Mouse (Mus musculus) c-Kit-positive CD71-positive TER-119-positive erythroid progenitor cells, embryonic 14.5 days (primary cell): ENCODE results near the gene Tmem131.
"Not testable (repeated sequence)": the region's sequence is repeated elsewhere in the genome, so short reads cannot be mapped to it uniquely, and the experiment has no call there.

ENCODE experiments used
- DNase-seq: peaks from one replicate; pipeline ENCODE4 v3.0.0-alpha.2; 2013; ENCODE audit warnings: low spot score

Tmem131 gene

GRCm38 (mm10) chr1:36919728-36920127 is 23.7 kb downstream of the Tmem131 start:
- DNase-seq, result peak; percentile 92

- no peak for DNase-seq
These were observed 26.0 kb downstream of the Tmem131 start for GRCm38 (mm10) chr1:36917423-36917822.

- DNase-seq, result no peak
These were observed 28.3 kb downstream of the Tmem131 start for GRCm38 (mm10) chr1:36915200-36915580.

- no peak for DNase-seq
These were observed 28.8 kb downstream of the Tmem131 start for GRCm38 (mm10) chr1:36914455-36915199.

GRCm38 (mm10) chr1:36913806-36914205 is 29.7 kb downstream of the Tmem131 start:
- DNase-seq, result no peak

GRCm38 (mm10) chr1:36912239-36912638 is 31.2 kb downstream of the Tmem131 start:
- DNase-seq, result no peak

GRCm38 (mm10) chr1:36911603-36912002 is 31.9 kb downstream of the Tmem131 start:
- no peak for DNase-seq

- DNase-seq, result no peak
These were observed 33.1 kb downstream of the Tmem131 start for GRCm38 (mm10) chr1:36910397-36910796.

- not testable (repeated sequence) for DNase-seq
These were observed 33.5 kb downstream of the Tmem131 start for GRCm38 (mm10) chr1:36909965-36910364.

- no peak for DNase-seq
These were observed 38.2 kb downstream of the Tmem131 start for GRCm38 (mm10) chr1:36905216-36905615.

GRCm38 (mm10) chr1:36904489-36904888 is 39.0 kb downstream of the Tmem131 start:
- DNase-seq, result no peak

- DNase-seq, result no peak
These were observed 39.4 kb downstream of the Tmem131 start for GRCm38 (mm10) chr1:36904084-36904451.

GRCm38 (mm10) chr1:36903376-36904083 is 39.9 kb downstream of the Tmem131 start:
- no peak for DNase-seq

GRCm38 (mm10) chr1:36902533-36903315 is 40.7 kb downstream of the Tmem131 start:
- DNase-seq, result no peak

- DNase-seq, result no peak
These were observed 43.8 kb downstream of the Tmem131 start for GRCm38 (mm10) chr1:36899622-36900021.

- no peak for DNase-seq
These were observed 47.0 kb downstream of the Tmem131 start for GRCm38 (mm10) chr1:36896423-36896822.

GRCm38 (mm10) chr1:36895452-36895851 is 48.0 kb downstream of the Tmem131 start:
- no peak for DNase-seq

GRCm38 (mm10) chr1:36894136-36894535 is 49.3 kb downstream of the Tmem131 start:
- no peak for DNase-seq

- not testable (repeated sequence) for DNase-seq
These were observed 49.7 kb downstream of the Tmem131 start for GRCm38 (mm10) chr1:36893720-36894119.

- DNase-seq, result no peak
These were observed 50.3 kb downstream of the Tmem131 start for GRCm38 (mm10) chr1:36893146-36893545.

- DNase-seq, result peak; percentile 53
These were observed 51.0 kb downstream of the Tmem131 start for GRCm38 (mm10) chr1:36892461-36892860.

- no peak for DNase-seq
These were observed 54.5 kb downstream of the Tmem131 start for GRCm38 (mm10) chr1:36889016-36889415.

GRCm38 (mm10) chr1:36887172-36887571 is 56.3 kb downstream of the Tmem131 start:
- DNase-seq, result no peak
